Mouse (Mus musculus) heart, postnatal 4 days (tissue): ENCODE measurements around the gene Srgn. TPM values are rescaled to one million over a fixed set of nuclear protein-coding genes. Genes with fewer than 3 reads are reported as not detected.
"Not testable (repeated sequence)": the region's sequence is repeated elsewhere in the genome, so short reads cannot be mapped to it uniquely, and the experiment has no call there.

Experiments
- DNase-seq: peaks from one replicate; pipeline ENCODE4 v3.0.0; 2021
- total RNA-seq, 2 experiments: library from RNA; stranded (reverse); gene quantifications; 2 replicates each; pipeline ENCODE4 v1.2.3; 2021

The Srgn gene
- total RNA-seq, 2 experiments from 2014 or later, result 16.9 to 18.4 TPM

DNA sequence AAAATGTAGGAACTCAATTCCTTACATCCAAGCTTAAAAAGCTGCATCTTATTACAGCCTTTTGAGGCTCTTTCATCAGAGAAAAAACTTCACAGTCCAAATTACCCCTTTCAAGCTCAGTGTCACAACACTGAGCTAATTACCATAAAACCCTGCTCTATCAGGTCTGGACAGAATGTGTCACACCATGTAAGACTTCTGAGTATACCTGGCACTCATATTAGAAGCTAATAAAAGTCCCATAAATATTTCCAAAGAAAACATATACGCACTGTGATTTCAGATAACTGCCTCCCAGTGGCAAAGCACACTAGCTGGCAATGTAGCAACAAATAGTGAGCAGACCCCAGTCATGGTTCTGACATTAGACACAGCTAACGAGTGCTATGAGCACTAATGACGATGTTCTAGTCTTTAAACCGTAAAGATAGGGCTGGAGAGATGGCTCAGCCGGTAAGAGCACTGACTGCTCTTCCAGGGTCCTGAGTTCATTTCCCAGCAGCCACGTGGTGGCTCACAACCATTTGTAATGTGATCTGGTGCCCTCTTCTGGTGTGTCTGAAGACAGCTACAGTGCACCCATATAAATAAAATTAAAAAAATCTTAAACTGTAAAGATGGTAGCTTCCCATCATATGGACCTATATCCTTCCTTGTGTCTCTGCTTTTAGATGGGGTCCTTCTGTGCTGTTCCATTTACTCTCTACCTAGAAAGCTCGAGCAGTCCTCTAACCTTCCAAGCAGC is 46.0 kb downstream of the Srgn start:
- DNase-seq, result no peak

DNA sequence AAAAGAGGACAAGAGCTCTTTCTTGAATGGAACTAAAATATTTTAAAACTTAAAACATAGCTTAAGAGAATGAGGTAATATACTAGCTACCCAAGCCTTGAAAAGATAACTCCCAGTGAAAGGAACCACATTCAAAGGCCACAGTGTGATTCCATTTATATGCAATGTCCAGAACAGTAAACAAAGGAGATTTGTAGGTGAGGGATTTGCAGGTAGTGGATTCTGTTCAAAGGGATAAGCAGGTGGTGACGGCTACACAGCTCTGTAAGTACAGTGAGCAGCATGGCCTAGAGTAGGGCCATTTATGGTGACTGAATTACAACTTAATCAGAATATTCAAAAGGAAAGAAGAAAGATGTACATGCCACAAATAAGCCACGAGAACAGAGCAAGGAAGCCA is 50.3 kb downstream of the Srgn start:
- no peak for DNase-seq

DNA sequence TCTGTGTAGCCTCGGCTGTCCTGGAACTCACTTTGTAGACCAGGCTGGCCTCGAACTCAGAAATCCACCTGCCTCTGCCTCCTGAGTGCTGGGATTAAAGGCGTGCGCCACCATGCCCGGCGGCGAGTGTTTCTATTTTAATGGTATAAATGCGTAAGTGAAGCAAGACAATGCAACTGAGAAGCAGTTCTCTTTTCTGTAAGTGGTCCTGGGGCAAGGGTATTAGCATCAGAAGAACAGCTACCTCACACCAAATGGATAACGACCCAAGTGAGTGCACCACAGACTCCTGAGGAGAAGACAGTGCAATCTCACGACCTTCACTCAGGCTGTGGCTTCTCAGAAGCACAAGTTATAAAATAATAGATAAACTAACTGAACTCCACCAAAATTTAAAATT is 52.3 kb downstream of the Srgn start:
- DNase-seq, result no peak

DNA sequence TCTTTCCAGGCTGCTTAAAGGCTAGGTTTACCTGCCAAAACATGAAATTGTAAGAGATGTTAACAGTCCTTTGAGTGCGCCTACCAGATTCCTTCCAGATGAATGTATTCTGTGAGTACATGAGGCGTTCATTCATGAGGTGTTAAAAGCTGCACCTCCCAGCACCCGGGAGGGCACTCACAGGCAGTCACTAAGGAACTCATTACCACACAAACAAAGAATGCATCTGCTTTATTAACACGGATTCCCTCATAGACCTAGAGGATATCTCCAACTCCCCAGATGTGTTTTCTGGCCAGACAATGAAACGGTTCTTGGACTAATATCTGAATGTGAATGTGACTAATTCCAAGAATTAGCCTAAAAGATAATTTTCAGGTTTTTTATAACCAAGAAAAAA is 56.1 kb downstream of the Srgn start:
- DNase-seq, result no peak

DNA sequence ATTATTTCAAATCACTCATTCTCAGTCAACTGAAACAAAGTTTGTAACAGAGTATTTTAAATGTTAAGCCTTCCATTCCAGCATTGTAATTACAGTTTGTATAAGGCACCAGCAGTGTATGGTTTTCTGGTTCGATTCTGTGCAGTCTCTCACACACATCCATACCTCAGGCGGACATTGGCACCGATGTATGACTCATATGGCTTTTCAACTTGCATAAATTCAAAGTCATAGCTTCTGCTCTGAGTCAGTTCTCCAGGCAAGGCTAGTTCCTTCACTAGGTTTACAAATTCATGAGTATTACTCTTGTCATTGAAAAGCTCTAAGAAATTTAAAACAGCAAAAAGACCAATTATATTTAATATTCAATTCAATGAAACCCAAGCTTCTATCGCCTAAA is 57.5 kb downstream of the Srgn start:
- DNase-seq, result no peak

DNA sequence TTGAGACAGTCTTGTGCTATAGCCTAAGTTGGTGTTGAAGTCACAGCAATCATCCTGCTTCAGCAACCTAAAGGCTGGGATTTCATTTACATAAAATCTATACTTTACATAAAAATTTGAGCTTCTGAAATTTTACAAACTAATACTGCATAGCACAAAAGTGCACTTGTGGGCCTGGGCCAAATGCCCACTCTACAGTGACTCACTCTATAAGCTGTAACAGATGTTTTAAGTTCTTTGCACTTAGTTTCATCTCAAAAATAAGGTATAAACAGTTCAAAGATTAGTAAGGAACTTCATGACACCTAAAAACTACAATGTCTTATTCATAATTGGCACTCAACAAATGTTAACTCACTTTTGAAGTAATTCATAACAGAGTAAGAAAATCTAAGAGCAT is 65.9 kb downstream of the Srgn start:
- no peak for DNase-seq

DNA sequence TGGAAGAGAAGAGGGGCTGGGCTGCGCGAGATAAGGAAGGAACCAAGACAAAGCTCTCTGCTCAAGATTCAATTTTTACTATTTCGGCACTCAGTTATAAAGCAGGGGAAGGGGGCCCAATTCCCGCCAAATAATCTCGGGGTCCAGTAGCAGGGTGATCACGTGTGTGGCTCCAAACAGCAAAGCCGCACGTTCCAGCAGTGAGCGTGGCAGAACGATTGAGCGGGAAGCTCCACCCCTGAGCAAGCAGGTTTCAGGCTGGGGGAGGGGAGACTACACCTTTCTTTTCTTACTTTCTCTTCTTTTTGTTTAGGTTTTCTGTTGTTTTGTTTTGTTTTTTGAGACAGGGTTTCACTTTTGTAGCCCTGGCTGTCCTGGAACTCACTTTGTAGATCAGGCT is 75.2 kb downstream of the Srgn start:
- DNase-seq, result not testable (repeated sequence)

DNA sequence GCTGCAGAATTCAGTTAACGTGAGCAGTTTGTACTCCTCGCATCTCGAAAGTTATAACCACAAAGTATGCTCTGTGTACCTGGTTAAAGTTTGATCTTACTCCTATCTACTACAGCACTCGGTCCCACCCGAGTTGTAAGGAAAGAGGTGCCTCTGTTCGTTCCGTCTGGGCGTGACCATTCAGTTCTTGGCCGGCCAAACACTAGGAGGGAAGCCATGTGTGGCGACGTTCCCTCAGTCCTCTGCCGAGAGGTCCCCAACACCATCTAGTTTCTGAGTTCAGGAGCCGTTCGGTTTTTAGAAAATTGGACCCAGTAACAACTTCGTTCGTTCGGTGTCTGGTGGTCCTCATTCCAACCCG is 77.0 kb downstream of the Srgn start:
- DNase-seq, result no peak

DNA sequence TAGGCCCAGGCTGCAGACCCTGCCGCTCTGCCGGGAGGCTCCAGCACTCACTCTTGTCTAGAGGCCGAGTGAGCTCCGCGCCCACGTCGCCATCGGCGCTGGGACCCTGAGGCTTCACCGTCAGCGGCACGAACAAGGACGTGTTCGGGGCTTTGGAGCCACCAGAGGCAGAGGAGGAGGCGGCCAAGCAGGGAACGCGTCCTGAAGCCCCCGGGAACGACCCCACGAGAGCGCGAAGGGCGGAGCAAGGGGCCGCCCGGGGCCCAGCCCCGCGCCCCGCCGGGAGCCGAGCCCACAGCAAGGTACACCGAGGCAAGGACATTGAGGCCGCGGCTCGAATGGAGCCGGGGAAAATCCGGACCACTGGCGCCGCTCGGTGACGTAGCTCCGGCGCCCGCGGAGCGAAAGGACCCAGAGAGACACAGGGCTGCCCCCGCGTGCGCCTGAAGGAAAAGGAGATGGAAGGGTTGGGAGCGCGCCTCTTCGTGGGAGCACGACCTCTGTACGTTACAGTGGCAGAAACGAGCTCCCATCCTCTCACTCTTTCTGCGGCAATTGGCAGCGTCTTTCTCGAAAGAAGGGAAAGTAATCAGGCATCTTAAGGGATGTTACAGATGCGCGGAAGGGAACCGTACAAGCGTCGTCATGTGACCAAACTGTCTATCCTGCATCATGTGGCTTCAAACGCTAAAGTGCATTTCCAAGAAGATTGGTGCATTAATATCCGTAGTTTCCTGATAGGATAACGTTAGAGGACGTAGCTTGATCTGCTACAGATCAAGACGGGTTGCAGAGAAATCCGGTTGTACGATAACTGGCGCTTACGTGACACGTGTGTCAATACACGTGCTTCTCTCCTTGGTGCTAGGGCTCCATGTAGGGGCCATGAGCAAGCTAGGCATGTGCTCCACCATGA is 77.6 kb downstream of the Srgn start, which contains the start of the genes 4930507D05Rik and Supv3l1:
Gene 4930507D05Rik (plus strand): TSS at position 126 of the 916 bp plus-strand sequence.
Gene Supv3l1 (minus strand): TSS at position 375 of the 916 bp plus-strand sequence.
- DNase-seq, result peak; percentile 94

Other genes with a start within 250 kb of the Srgn start
- gene Hk1, start 147.5 kb downstream of the Srgn start, total RNA-seq, result 100 to 1,000 TPM; 235 to 242 TPM
- gene Hkdc1, start 105.0 kb downstream of the Srgn start, total RNA-seq, result not detected
- gene 4930507D05Rik, start 78.0 kb downstream of the Srgn start, total RNA-seq, result under 1 TPM; 0.36 to 0.62 TPM
- gene Supv3l1, start 77.7 kb downstream of the Srgn start, total RNA-seq, result 10 to 100 TPM; 39.2 to 40.7 TPM
- gene Vps26a, start 40.6 kb downstream of the Srgn start, total RNA-seq, result 10 to 100 TPM; 50.9 to 53.0 TPM
- gene Kif1bp, start 51.0 kb upstream of the Srgn start, total RNA-seq, result 10 to 100 TPM; 31.6 to 34.5 TPM
- gene Ddx21, start 74.8 kb upstream of the Srgn start, total RNA-seq, result 10 to 100 TPM; 43.8 to 46.1 TPM
- 10 to 100 TPM; 95.4 to 99.6 TPM for gene Ddx50, start 123.8 kb upstream of the Srgn start, total RNA-seq
- gene Stox1, start 198.7 kb upstream of the Srgn start, total RNA-seq, result 1 to 10 TPM in 1 of 2 experiments, under 1 TPM in 1; 0.83 to 1.5 TPM